Mouse (Mus musculus) bone marrow macrophage, adult 2 months (primary cell): Measurements from ENCODE around the gene Rapgef5.

Experiments used
- CTCF ChIP-seq: IDR thresholded peaks from 2 replicates; pipeline ENCODE4 v1.5.1; 2012; ENCODE audit warnings: low read depth, mild to moderate bottlenecking, low read length, moderate library complexity
- POLR2A ChIP-seq: IDR thresholded peaks from 2 replicates; pipeline ENCODE4 v1.6.1; 2012; ENCODE audit warnings: mild to moderate bottlenecking, low read depth, low read length, borderline replicate concordance

DNA sequence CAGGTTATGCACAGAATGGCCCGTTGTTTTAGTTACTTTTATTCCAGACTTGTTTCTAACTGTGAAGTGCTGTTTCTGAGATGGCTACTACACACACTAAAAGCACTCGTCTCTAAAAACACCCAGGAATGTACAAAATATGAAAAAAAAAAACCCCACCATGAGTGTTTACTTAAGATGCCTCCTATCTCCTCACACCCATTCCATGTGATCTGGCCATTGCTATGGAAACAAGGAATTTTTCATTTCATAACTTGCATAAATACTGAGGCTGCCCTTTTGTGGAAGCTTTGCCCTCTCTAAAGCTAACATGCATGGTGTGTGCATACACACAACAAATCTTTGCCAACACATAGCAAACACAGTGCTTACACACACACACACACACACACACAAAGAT lies 156.9 kb downstream of the Rapgef5 start:
- TF ChIP-seq POLR2A (no peak), CTCF (no peak)
